Mouse (Mus musculus): Measurements from ENCODE around the gene Tssk1. TPM values are rescaled to one million over a fixed set of nuclear protein-coding genes. Genes with fewer than 3 reads are reported as not detected.

Tssk1 gene
- polyA plus RNA-seq, 1 experiment from 2014 or later: not detected

- ATAC-seq: peak; percentile 94
- H3K27ac ChIP-seq (ENCODE audit: low read length): peak overlapping the region; percentile 90
- H3K4me2 ChIP-seq (ENCODE audit: low read length): peak overlapping the region; percentile 99
- peaks cover 12% of the 10 kb centered on the region for H3K27me3 ChIP-seq (replicated peaks; ENCODE audit: control insufficient read depth, insufficient read depth, low read length)
- WGBS: 1% methylated on average over 46 of the region's 47 CpGs
- peak overlapping the region; percentile 82 for H3K4me3 ChIP-seq (replicated peaks; ENCODE audit: low read length)
- H3K9me3 ChIP-seq (ENCODE audit: control insufficient read depth, low read length): no peaks in the 10 kb centered on the region
- H3K4me1 ChIP-seq (replicated peaks; ENCODE audit: control insufficient read depth, insufficient read depth, low read length): peaks cover 26% of the 10 kb centered on the region
- peak overlapping the region; percentile 85 for H3K9ac ChIP-seq (replicated peaks; ENCODE audit: low read depth, low read length)
- no peaks in the 10 kb centered on the region for H3K36me3 ChIP-seq (ENCODE audit: control insufficient read depth, insufficient read depth)
Measured at GRCm38 (mm10) chr16:17921325-17922162, 27.5 kb downstream of the Tssk1 start.

- H3K9ac ChIP-seq (replicated peaks; ENCODE audit: low read depth, low read length): peak overlapping the region; percentile 81
- no peaks in the 10 kb centered on the region for H3K9me3 ChIP-seq (ENCODE audit: control insufficient read depth, low read length)
- peak overlapping the region; percentile 99 for H3K4me2 ChIP-seq (ENCODE audit: low read length)
- peak; percentile 7 for ATAC-seq
- 0% methylated on average over 14 of the region's 14 CpGs for WGBS
- peak overlapping the region; percentile 90 for H3K27ac ChIP-seq (ENCODE audit: low read length)
- peak overlapping the region; percentile 82 for H3K4me3 ChIP-seq (replicated peaks; ENCODE audit: low read length)
- H3K4me1 ChIP-seq (replicated peaks; ENCODE audit: control insufficient read depth, insufficient read depth, low read length): peaks cover 33% of the 10 kb centered on the region
- peaks cover 6% of the 10 kb centered on the region for H3K27me3 ChIP-seq (replicated peaks; ENCODE audit: control insufficient read depth, insufficient read depth, low read length)
- no peaks in the 10 kb centered on the region for H3K36me3 ChIP-seq (ENCODE audit: control insufficient read depth, insufficient read depth)
Measured at GRCm38 (mm10) chr16:17922163-17922538, 28.1 kb downstream of the Tssk1 start.

- Histone ChIP-seq H3K4me3 (replicated peaks; ENCODE audit: low read length) (peak overlapping the region; percentile 62), H3K36me3 (ENCODE audit: control insufficient read depth, insufficient read depth) (no peaks in the 10 kb centered on the region), H3K4me2 (ENCODE audit: low read length) (peak overlapping the region; percentile 91), H3K4me1 (replicated peaks; ENCODE audit: control insufficient read depth, insufficient read depth, low read length) (peaks cover 29% of the 10 kb centered on the region), H3K27me3 (replicated peaks; ENCODE audit: control insufficient read depth, insufficient read depth, low read length) (no peaks in the 10 kb centered on the region), H3K9ac (replicated peaks; ENCODE audit: low read depth, low read length) (peak overlapping the region; percentile 72), H3K9me3 (ENCODE audit: control insufficient read depth, low read length) (no peaks in the 10 kb centered on the region), H3K27ac (ENCODE audit: low read length) (peak overlapping the region; percentile 85)
- 2% methylated on average over 69 of the region's 72 CpGs for WGBS
- peak; percentile 30 for ATAC-seq
Measured at GRCm38 (mm10) chr16:17927351-17928082, 33.5 kb downstream of the Tssk1 start.

- Histone ChIP-seq H3K4me2 (ENCODE audit: low read length) (peak within 1 kb of the TSS; percentile 91), H3K27me3 (replicated peaks; ENCODE audit: control insufficient read depth, insufficient read depth, low read length) (no peaks in the 10 kb centered on the region), H3K36me3 (ENCODE audit: control insufficient read depth, insufficient read depth) (no peaks in the 10 kb centered on the region), H3K4me1 (replicated peaks; ENCODE audit: control insufficient read depth, insufficient read depth, low read length) (peaks cover 26% of the 10 kb centered on the region), H3K9ac (replicated peaks; ENCODE audit: low read depth, low read length) (peak within 1 kb of the TSS; percentile 72), H3K9me3 (ENCODE audit: control insufficient read depth, low read length) (no peaks in the 10 kb centered on the region), H3K4me3 (replicated peaks; ENCODE audit: low read length) (peak within 1 kb of the TSS; percentile 62), H3K27ac (ENCODE audit: low read length) (peak within 1 kb of the TSS; percentile 85)
- peak; percentile 81 for ATAC-seq
- under 1% methylated on average over 47 of the region's 47 CpGs for WGBS
Measured at GRCm38 (mm10) chr16:17928087-17928580, 34.1 kb downstream of the Tssk1 start, which contains the start of gene Slc25a1. Slc25a1 (minus strand) TSS chr16:17928219.

- Histone ChIP-seq H3K4me1 (replicated peaks; ENCODE audit: control insufficient read depth, insufficient read depth, low read length) (peaks cover 22% of the 10 kb centered on the region), H3K36me3 (ENCODE audit: control insufficient read depth, insufficient read depth) (no peaks in the 10 kb centered on the region), H3K9me3 (ENCODE audit: control insufficient read depth, low read length) (no peaks in the 10 kb centered on the region), H3K4me3 (replicated peaks; ENCODE audit: low read length) (peak overlapping the region; percentile 62), H3K27me3 (replicated peaks; ENCODE audit: control insufficient read depth, insufficient read depth, low read length) (no peaks in the 10 kb centered on the region; the same call in 1 of the 2 replicates), H3K4me2 (ENCODE audit: low read length) (peak overlapping the region; percentile 91), H3K9ac (replicated peaks; ENCODE audit: low read depth, low read length) (peak overlapping the region; percentile 72), H3K27ac (ENCODE audit: low read length) (peak overlapping the region; percentile 85)
- peak; percentile 53 for ATAC-seq
- WGBS: 0% methylated on average over 9 of the region's 9 CpGs
Measured at GRCm38 (mm10) chr16:17928627-17929104, 34.6 kb downstream of the Tssk1 start.

GRCm38 (mm10) chr16:17929211-17929610 lies 35.2 kb downstream of the Tssk1 start:
- H3K27me3 ChIP-seq (replicated peaks; ENCODE audit: control insufficient read depth, insufficient read depth, low read length): no peaks in the 10 kb centered on the region; the same call in 1 of the 2 replicates
- no peak overlapping the region for H3K4me3 ChIP-seq (replicated peaks; ENCODE audit: low read length)
- H3K27ac ChIP-seq (ENCODE audit: low read length): no peak overlapping the region; the same call in 1 of the 2 replicates
- H3K36me3 ChIP-seq (ENCODE audit: control insufficient read depth, insufficient read depth): no peaks in the 10 kb centered on the region
- ATAC-seq: no peak; the same call in 1 of the 2 replicates
- H3K4me2 ChIP-seq (ENCODE audit: low read length): peak overlapping the region; percentile 91
- H3K9ac ChIP-seq (replicated peaks; ENCODE audit: low read depth, low read length): no peak overlapping the region
- no peaks in the 10 kb centered on the region for H3K9me3 ChIP-seq (ENCODE audit: control insufficient read depth, low read length)
- peaks cover 20% of the 10 kb centered on the region for H3K4me1 ChIP-seq (replicated peaks; ENCODE audit: control insufficient read depth, insufficient read depth, low read length)
- 2% methylated on average over 2 of the region's 2 CpGs for WGBS

GRCm38 (mm10) chr16:17929631-17930030 lies 35.6 kb downstream of the Tssk1 start:
- Histone ChIP-seq H3K4me1 (replicated peaks; ENCODE audit: control insufficient read depth, insufficient read depth, low read length) (peaks cover 20% of the 10 kb centered on the region), H3K27ac (ENCODE audit: low read length) (no peak overlapping the region), H3K27me3 (replicated peaks; ENCODE audit: control insufficient read depth, insufficient read depth, low read length) (no peaks in the 10 kb centered on the region; the same call in 1 of the 2 replicates), H3K9me3 (ENCODE audit: control insufficient read depth, low read length) (no peaks in the 10 kb centered on the region), H3K4me2 (ENCODE audit: low read length) (no peak overlapping the region), H3K36me3 (ENCODE audit: control insufficient read depth, insufficient read depth) (no peaks in the 10 kb centered on the region), H3K4me3 (replicated peaks; ENCODE audit: low read length) (no peak overlapping the region), H3K9ac (replicated peaks; ENCODE audit: low read depth, low read length) (no peak overlapping the region)
- WGBS: 33% methylated on average over 2 of the region's 2 CpGs
- no peak for ATAC-seq

GRCm38 (mm10) chr16:17931906-17932460 lies 38.0 kb downstream of the Tssk1 start:
- WGBS: 59% methylated on average over 5 of the region's 5 CpGs
- no peaks in the 10 kb centered on the region for H3K36me3 ChIP-seq (ENCODE audit: control insufficient read depth, insufficient read depth)
- no peak overlapping the region for H3K27ac ChIP-seq (ENCODE audit: low read length)

More at GRCm38 (mm10) chr16:17931906-17932460, 38.0 kb downstream of the Tssk1 start:
- H3K9me3 ChIP-seq (ENCODE audit: control insufficient read depth, low read length): no peaks in the 10 kb centered on the region
- no peak overlapping the region for H3K9ac ChIP-seq (replicated peaks; ENCODE audit: low read depth, low read length)
- no peak for ATAC-seq
- peaks cover 13% of the 10 kb centered on the region for H3K4me1 ChIP-seq (replicated peaks; ENCODE audit: control insufficient read depth, insufficient read depth, low read length)
- no peak overlapping the region for H3K4me3 ChIP-seq (replicated peaks; ENCODE audit: low read length)
- no peak overlapping the region for H3K4me2 ChIP-seq (ENCODE audit: low read length)
- no peaks in the 10 kb centered on the region; the same call in 1 of the 2 replicates for H3K27me3 ChIP-seq (replicated peaks; ENCODE audit: control insufficient read depth, insufficient read depth, low read length)
